Mouse (Mus musculus) lung, postnatal 25 days (tissue): ENCODE measurements at regions not wholly inside any gene's neighbourhood (a gene's known extent, or its start where the extent isn't known, plus 50 kb on each side); places are given as distances from the start of the nearest gene placed in this dataset.

ENCODE experiments used
- DNase-seq: peaks from one replicate; pipeline ENCODE4 v3.0.0; 2022; ENCODE audit warnings: low spot score

DNA sequence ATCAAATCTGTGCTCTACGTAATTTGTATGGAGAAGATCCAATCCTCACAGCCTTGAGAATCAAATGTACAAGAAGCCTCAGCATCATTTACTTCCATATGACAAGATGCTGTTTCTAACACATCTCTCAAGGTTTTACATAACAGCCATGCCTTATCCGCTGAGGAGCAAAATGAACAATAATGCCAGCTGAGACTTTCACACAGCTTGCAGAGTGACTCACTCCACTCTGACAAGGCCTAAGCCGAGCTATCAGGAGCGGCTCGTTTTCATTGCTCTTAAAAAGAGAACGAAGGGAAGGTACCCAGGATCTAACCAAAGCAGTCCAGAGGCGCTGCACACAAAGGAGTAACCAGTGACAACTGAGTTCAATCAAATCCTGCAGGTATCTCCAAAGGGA is 803.5 kb downstream of the Efna5 start:
- DNase-seq = no peak

DNA sequence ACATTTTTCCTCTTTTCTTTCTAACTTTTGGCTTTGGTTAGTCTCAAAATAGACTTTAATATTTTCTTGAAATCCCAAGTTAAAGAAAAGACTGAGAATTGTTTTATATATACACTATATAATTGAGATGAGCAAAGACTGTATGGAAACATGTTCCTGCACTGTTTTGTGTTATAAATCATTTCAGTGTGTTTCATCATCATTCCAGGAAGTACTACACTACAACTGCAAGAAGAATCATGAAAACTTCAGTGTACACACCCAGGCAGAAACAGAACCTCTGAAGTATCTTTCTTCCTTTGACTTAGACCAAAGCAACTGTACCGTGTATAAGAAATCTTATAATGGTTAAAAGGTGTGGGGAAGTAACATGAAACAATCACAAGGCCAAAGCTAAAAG is 816.2 kb downstream of the Efna5 start:
- DNase-seq = no peak

DNA sequence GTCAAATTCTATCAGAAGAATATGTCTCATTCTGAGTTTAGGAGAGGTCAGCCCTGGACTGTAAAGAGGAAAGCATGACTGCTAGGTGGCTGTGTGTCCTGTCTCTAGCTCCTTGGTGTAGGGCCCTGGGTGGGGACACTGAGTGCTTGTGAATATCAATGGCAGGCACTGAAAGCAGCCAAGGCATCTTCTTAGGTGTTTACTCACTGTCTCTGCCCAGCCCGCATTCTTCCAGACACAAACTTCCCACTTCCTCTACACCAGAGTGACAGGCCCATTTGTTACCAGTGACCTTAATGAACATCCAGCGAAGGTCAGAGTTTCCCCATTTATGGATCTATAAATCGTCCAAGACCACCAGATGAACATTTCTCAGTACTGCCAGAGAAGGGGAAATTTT is 823.1 kb downstream of the Efna5 start:
- no peak for DNase-seq

DNA sequence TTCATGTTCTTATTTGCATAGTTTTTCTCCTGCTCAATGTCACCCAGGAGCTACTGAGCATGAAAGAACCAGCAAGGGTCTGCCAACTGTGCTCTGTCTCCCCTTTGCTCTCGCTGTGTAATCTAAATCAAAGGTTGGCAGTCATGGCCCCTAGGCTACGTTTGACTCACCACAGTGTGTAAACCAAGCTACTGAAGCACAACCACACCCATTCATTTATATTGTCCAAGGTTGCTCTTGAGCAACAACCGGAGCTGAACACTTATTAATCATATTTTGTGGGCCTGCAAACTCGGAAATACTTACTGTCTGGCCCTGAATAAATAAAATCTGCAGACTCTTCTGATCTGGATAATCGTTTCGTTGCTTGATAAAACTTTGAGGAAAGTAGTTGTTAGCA is 826.3 kb downstream of the Efna5 start:
- peak; percentile 1 for DNase-seq

DNA sequence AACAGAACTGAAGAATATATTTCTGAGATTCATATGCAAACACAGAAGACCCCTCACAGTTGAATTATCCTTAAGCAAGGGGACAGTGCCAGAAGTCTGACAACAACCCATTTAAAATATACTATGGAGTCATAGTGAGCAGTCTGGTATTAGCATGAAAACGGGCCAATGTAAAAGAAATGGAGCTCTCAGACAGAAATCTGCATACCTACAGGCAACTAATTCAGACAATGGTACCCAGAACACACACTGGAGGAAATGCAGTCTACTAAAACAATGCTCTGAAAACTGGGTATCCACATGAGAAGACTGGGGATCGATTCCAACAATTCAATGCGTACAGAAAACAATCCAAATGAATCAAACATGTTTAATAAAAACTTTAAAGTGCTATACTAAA is 832.1 kb downstream of the Efna5 start:
- no peak for DNase-seq

DNA sequence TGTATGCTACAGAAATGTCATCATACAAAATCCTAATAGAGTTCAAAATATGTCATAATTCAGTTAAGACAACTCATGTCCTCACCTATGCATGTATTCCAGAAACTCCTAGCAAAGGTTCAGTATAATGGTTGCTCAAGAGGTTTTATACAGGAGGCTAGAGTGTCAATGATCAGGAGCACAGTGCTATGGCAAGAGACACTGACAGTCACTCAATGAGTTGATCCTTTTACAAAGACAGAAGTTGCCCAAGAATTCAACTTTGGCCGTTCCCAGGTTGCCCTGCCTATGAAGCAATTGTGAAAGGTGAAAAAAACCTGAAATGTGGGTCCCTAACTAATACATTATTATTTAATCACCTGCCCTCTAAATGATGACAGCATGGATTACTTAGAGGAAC is 850.5 kb downstream of the Efna5 start:
- DNase-seq = no peak
